Mouse (Mus musculus) cerebellum, adult 11 months (tissue): Measurements from ENCODE around the gene Tmem74b.

Experiments used
- DNase-seq: peaks from one replicate; pipeline ENCODE4 v3.0.0; 2022

Tmem74b gene

DNA sequence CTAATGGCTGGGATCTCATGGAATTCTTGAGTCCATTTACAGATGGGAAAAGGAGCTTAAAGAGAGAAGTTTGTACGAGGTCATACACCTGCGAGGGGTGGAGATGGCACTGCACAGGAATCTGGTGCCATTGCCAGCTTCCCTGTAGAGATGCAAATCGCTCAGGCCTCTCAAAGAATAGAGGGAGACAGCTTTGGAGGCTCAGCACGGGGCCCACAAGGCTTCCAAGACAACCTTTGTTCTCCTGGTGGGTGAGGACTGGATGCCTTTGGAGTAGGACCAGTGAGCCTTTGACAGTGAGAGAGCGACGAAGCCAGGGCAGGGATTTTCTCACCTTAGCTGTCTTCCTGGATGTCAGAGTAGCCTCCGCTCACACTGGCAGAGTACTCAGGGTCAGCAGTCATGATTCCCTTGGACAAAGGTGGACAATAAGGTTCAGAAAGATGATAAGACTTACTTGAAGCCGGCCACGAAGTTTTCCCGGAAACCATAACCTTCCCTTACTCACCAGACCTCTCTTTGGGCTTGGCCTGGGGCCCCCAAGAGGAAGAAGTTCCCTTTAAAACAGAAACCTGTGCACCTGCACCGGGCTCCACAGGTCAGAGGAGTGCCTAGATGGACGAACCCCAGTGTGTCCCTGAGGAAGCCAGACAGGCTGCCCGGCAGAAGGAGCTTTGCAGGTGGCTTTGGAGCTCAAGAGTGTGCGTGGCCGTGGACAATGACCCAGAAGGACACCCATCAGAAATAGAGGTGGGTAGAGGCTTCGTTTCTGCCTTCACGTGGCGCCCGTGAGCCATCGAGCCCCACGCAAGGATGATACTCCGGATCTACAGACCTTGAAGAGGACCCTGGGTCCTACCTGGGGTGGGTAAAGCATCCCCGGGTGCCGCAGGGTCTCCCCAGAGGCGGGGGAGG lies at the start of gene Tmem74b:
TSS of gene Tmem74b (plus strand) at position 778 of the 915 bp plus-strand sequence.
- no peak for DNase-seq

GRCm38 (mm10) chr2:151652053-151652452 lies 49.8 kb upstream of the Tmem74b start:
- DNase-seq: no peak

- DNase-seq: no peak
These were observed 33.4 kb upstream of the Tmem74b start, which contains the start of gene Rad21l for GRCm38 (mm10) chr2:151668433-151668832. TSS of gene Rad21l (minus strand) at chr2:151668533.

DNA sequence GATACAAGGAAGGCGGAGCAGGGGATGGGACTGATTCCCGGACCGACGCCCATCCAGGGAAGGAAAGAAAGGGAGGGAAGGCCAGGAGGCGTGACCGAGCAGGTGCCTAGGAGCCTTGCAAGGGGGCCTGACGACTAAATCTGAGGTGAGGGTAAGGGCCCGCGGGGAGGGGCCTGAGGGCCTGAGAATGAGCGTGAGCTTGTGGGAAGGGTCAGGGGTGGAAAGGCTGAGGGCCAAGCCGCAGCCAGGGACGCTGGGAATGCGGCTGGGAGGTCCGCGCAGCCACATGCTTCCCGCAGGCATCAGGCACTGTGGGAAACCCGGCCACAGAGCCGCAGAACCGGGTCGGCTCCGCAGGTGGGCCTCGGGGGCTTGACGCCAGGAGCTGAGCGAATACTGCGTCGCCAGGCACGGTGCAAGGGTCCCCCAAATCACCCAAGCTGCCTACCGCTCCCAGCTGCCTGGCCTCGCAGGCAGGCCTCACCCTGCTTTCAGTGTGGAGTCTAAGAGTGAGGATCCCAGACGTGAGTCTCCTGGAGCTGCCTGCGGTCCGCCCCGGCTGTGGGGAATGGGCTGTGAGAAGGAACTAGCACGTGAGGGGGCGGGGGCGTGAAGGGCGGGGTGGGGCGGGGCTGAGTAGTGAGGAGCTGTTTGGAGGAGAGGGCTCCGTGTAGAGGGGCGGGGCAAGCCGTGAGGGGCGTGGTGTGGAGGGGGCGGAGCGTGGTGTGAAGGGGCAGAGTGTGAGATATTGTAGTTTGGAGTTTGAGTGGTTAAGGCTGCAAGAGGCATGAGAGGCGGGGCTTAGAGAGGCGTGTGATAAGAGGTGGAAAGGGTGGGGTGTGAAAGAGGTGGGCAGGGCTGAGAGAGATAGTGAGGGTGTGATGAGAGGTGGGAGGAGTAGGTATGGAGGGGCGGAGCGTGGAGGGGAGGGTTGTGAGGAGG lies 31.5 kb upstream of the Tmem74b start:
- DNase-seq: no peak

GRCm38 (mm10) chr2:151670968-151671329 lies 30.9 kb upstream of the Tmem74b start:
- no peak for DNase-seq

GRCm38 (mm10) chr2:151676234-151676633 lies 25.6 kb upstream of the Tmem74b start:
- DNase-seq: peak; percentile 12

- no peak for DNase-seq
These were observed 19.5 kb upstream of the Tmem74b start for GRCm38 (mm10) chr2:151682357-151682756.

GRCm38 (mm10) chr2:151682976-151683375 lies 18.8 kb upstream of the Tmem74b start:
- no peak for DNase-seq

GRCm38 (mm10) chr2:151702146-151702850 lies 490 bp downstream of the Tmem74b start:
- peak; percentile 41 for DNase-seq

GRCm38 (mm10) chr2:151702851-151703190 lies 1.0 kb downstream of the Tmem74b start:
- peak; percentile 19 for DNase-seq

DNA sequence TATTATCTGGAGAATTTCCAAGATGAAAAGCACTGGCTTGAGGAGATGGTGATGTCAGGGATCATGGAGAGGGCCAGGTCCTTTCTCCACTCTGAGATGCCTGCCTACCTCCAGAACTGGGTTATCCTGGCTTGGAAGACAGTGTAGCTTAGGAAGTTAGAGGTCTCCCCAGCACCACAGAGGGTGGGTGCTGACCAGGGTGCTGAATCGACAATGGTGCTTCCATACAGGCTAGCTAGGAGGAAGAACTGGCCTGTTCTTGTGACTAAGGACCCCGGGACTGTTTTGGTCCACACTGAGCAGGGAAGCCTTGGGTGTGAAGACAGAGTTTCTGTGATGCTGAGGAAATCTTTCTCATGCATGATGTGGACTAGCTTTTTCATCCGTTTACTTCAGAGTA lies 10.8 kb downstream of the Tmem74b start:
- no peak for DNase-seq

- no peak for DNase-seq
These were observed 13.7 kb downstream of the Tmem74b start for GRCm38 (mm10) chr2:151715526-151715925.

DNA sequence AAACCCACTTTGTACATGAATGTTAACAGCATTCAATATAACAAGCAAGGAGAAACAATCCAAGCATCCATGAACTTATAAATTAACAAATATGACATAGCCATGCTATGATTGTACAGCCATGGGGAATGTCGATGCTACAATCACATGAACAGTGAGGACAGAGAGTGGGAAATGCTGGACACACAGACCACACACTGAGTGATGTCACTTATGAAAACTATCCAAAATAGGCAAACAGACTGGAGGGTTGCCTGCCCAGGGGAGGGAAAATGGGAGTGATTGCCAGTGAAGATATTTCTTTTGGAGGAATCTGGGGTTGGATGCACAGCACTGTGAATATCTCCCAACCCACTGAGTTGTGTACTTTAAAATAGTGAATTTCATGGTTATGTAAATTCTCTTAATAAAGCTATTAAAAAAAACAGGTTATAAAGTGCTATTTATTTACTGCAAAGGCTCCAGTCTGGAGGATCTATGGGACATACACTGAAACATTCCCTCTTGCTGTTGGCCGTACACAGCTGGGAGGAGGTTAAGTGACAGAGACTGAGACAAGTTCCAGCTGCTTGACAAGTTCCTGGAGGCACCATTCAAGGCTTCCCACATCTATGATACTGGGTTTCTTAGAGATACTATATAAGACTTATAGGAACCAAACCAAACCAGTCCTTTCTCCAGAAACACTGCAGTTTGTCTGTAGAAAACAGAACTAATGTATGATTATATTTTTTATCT lies 14.7 kb downstream of the Tmem74b start:
- no peak for DNase-seq

GRCm38 (mm10) chr2:151724094-151724493 lies 22.3 kb downstream of the Tmem74b start:
- no peak for DNase-seq

DNA sequence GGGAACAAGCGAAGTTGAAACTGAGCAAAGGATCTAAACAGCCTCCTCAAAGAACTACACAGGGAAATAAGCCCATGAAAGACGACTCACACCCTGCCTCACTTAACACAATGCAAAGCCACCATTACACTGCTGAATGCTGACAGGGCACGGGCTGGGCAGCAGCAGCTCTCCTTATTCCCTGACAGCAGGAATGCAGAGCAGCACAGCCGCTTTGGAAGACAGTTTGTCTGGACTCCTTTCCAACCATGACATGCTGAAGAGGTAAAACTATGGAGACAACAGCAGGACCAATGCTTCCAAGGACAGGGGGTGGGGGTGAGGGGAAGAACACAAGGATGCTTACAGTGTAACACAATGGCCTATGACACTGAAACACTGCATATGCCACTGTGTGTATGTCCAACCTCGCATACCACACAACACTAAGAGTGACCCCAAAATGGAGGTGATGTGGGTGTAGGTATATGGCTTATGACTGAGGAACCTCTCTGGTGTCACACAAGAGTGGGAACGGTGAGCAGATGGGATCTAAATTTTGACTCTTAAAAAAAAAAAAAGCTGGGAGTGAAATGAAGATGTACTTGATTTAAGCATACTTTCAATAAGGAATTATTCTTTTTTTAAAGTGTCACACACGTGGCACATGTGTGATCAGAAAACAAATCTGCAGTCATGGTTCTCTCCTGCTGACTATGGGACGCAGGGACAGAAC lies 31.5 kb downstream of the Tmem74b start:
- no peak for DNase-seq

DNA sequence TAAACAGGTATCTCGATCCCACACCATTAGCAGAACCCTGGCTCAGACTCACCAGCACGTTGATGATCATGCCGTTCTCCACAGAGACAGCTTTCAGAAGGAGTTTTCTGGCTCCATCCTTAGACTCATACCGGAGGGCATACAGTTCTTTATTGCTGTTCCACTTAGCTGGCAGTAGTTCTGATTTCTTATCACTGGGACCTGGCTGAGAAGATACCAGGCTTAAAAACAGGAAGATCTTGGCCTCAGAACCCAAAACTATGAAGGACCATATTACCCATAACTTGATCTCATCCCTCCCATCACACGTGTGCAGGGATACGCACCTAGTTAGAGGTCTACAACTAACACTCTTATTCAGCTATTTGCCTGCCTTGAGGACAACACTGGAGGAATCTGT lies 33.6 kb downstream of the Tmem74b start:
- no peak for DNase-seq

DNA sequence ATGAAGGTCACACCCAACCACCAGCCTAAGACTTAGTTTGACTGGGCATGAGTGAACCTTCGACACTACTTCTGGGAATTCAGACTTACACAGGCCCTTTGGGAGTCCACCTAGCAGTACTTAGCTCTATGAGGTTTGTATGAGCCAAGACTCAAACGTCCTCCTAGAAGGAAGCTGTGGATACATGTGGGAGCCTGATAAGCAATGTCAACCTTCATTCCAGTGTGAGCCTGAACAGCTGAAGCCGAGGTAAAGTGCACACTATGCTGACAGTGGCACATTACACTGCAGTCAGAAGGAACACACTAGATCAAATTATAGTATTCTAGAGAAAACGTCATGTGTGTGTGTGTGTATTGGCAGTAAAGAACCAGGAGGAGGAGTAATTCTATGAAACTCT lies 36.7 kb downstream of the Tmem74b start:
- no peak for DNase-seq

DNA sequence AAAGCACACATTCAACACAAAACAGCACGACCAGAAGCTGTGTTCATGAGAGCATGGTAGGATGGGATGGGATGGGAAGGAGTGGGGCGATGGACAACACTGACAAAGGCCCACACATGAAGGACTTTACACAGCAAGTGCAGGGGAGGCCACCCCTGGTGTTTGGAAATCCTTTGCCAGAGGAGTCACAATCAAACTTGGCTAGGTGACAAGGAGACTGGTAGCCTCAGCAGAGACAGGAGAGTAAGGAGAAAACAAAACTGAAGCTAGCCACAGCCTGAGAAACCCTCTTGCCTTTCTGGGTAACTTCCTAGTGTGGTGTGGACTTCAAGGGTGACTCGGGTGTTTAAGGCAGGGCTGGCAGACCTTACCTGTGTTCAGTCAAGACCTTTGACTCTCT lies 37.3 kb downstream of the Tmem74b start:
- DNase-seq: no peak

DNA sequence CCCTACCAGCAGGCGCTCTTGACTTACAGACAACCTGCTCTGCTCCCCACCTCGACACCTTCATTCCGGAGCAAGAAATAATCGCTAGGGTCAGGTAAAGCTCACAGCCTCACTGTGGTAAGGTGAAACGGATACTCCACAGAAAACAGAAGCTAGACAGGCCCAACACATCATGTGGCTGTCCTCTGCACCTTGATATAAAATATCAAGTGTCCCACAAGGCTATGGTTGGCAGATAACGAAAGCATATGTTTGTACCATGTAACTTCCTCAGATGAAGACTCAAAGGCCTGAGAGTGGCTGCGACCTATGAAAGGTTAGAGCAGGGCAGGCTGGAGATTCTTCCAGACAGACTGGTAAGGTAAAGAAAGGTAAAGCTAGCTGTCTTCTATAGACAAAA lies 37.7 kb downstream of the Tmem74b start:
- DNase-seq: no peak

DNA sequence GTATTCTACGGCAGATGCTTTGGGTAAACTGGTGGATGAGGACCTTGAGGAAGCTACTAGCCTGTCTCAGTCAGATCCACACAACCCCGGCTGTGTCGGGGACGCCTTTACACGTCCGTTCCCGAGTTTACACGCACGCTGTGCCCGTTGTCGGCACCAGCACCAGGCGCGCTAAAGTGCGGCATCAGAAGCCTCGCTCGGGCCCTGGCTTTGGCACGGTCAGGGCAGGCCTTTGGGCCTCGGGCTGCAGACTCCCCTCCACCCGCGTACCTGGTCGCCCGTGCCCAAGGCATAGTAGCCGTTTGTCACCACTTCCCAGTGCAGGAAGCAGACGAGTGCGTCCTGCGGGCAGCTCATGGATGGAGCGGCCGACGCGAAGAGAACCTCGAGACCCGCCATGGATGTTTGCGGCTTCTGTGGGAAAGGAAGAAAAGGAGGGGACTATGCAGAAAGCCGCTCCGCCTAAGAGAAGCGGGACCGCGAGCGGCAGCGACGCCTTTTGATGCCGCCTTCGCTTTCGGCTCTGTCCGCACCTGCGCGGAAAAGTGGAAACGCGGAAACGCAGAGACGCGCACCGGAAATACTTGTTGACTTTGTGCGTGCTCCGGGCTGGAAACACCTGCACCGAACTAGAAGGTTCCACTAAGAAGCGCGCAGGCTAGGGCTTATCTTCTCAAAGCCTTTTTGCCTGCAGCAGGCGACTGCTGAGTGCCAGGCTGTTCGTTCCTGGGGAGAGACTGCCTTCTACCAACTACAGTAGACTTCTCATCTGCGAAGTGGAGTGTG lies 39.1 kb downstream of the Tmem74b start:
- peak; percentile 85 for DNase-seq

DNA sequence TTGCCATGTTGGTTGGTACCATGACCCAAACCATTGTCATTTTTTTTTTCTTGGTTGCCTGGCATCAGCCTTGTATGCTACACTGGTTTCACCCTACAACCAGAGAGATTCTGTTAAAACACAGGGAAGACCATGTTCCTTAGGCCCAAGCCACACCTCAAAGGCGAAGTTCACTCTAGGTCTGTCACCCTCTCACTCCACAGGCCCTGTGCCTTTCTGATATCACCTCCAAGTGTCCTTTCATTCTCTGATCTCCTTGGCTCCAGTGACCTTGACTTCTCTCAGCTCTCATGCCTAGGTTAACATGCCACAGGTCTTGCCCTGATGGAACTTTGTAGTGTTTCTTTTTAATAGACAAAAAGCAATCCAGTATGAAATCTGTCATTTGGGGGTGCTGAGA lies 40.3 kb downstream of the Tmem74b start:
- DNase-seq: no peak
